Mouse (Mus musculus) liver, embryonic 16.5 days (tissue): Measurements from ENCODE around the gene Mast3. TPM values are rescaled to one million over a fixed set of nuclear protein-coding genes. Genes with fewer than 3 reads are reported as not detected.
A peak's percentile ranks its signal among the peaks of the same experiment; 100 is the strongest.

Source experiments
- ATAC-seq: fragments of 200-750 bp; cut with Nextera tagmentation; 2 replicates; pipeline ENCODE4 v1.8.0; 2017; ENCODE audit warnings: low read depth, mild to moderate bottlenecking, moderate number of reproducible peaks, moderate library complexity
- H3K27ac ChIP-seq: fragments of 300-500 bp; sonication (generic); 2 replicates; pipeline ENCODE4 v1.5.1; 2014; ENCODE audit warnings: mild to moderate bottlenecking, low read length
- H3K27me3 ChIP-seq: fragments of 300-500 bp; sonication (generic); 2 replicates; pipeline ENCODE4 v1.6.1; 2014; ENCODE audit warnings: low read depth, low read length, mixed read lengths; ENCODE audit not compliant: control insufficient read depth, insufficient read depth
- H3K36me3 ChIP-seq: fragments of 300-500 bp; sonication (generic); 2 replicates; pipeline ENCODE4 v1.6.1; 2014; ENCODE audit warnings: mild to moderate bottlenecking; ENCODE audit not compliant: control insufficient read depth, insufficient read depth
- H3K4me1 ChIP-seq: fragments of 300-500 bp; sonication (generic); 2 replicates; pipeline ENCODE4 v1.6.1; 2014; ENCODE audit warnings: low read depth, low read length, mixed read lengths; ENCODE audit not compliant: control insufficient read depth
- H3K4me2 ChIP-seq: fragments of 300-500 bp; sonication (generic); 2 replicates; pipeline ENCODE4 v1.6.1; 2014; ENCODE audit warnings: low read depth, low read length, mixed read lengths
- H3K4me3 ChIP-seq: fragments of 300-500 bp; sonication (generic); 2 replicates; pipeline ENCODE4 v1.5.1; 2014; ENCODE audit warnings: low read depth, mild to moderate bottlenecking, low read length
- H3K9ac ChIP-seq: fragments of 300-500 bp; sonication (generic); 2 replicates; pipeline ENCODE4 v1.6.1; 2014; ENCODE audit warnings: low read depth, low read length
- H3K9me3 ChIP-seq: fragments of 300-500 bp; sonication (generic); replicated peaks from 2 replicates; pipeline ENCODE4 v1.6.1; 2016; ENCODE audit warnings: low read length; ENCODE audit not compliant: control insufficient read depth
- WGBS: fragments of 180-500 bp; shearing (Covaris S2); extraction: QIAGEN DNeasy Blood & Tissue Kit; methylation state at CpG from one replicate; pipeline ENCODE4 v1.1.7; 2014; ENCODE audit not compliant: insufficient replicate concordance; 5-methylcytosine and 5-hydroxymethylcytosine counted together
- polyA plus RNA-seq: library from polyadenylated mRNA; unstranded; fragments of >200 nt; fragmentation: Nextera tagmentation; extraction: Ambion mirVana; gene quantifications from 2 replicates; pipeline ENCODE4 v1.2.1, GENCODE M21; 2015

The Mast3 gene
- polyA plus RNA-seq, 1 experiment from 2014 or later, result 9.0 TPM

- H3K9ac ChIP-seq, result peak overlapping the region; percentile 81
- H3K4me3 ChIP-seq, result peak overlapping the region; percentile 74
- peak; percentile 49 for ATAC-seq
- peaks cover 52% of the 10 kb centered on the region for H3K4me1 ChIP-seq
- H3K27me3 ChIP-seq, result peaks cover 3% of the 10 kb centered on the region
- H3K36me3 ChIP-seq, result peaks cover 9% of the 10 kb centered on the region
- 1% methylated on average over 58 of the region's 58 CpGs for WGBS
- peak overlapping the region; percentile 49 for H3K27ac ChIP-seq
- no peaks in the 10 kb centered on the region for H3K9me3 ChIP-seq
- H3K4me2 ChIP-seq, result peak overlapping the region; percentile 85
Measured at GRCm38 (mm10) chr8:70791975-70792691, 12.7 kb downstream of the Mast3 start.

GRCm38 (mm10) chr8:70791294-70791701 lies 13.6 kb downstream of the Mast3 start:
- Histone ChIP-seq H3K9me3 (no peaks in the 10 kb centered on the region), H3K4me3 (peak overlapping the region; percentile 74), H3K4me1 (peaks cover 44% of the 10 kb centered on the region), H3K27me3 (peaks cover 3% of the 10 kb centered on the region), H3K9ac (peak overlapping the region; percentile 81), H3K4me2 (peak overlapping the region; percentile 85), H3K27ac (peak overlapping the region; percentile 49), H3K36me3 (peaks cover 13% of the 10 kb centered on the region)
- 10% methylated on average over 7 of the region's 7 CpGs for WGBS
- ATAC-seq, result no peak

- Histone ChIP-seq H3K4me1 (peaks cover 46% of the 10 kb centered on the region), H3K27me3 (peaks cover 3% of the 10 kb centered on the region), H3K4me3 (peak overlapping the region; percentile 74), H3K36me3 (peaks cover 17% of the 10 kb centered on the region), H3K4me2 (peak overlapping the region; percentile 85), H3K9ac (peak overlapping the region; percentile 81), H3K9me3 (no peaks in the 10 kb centered on the region), H3K27ac (no peak overlapping the region)
- WGBS, result 50% methylated on average over 8 of the region's 8 CpGs
- ATAC-seq, result no peak
Measured at GRCm38 (mm10) chr8:70790846-70791245, 14.0 kb downstream of the Mast3 start.

GRCm38 (mm10) chr8:70789046-70789445 lies 15.8 kb downstream of the Mast3 start:
- H3K27me3 ChIP-seq, result no peaks in the 10 kb centered on the region
- H3K27ac ChIP-seq, result no peak overlapping the region
- no peak for ATAC-seq
- H3K4me2 ChIP-seq, result no peak overlapping the region
- peaks cover 48% of the 10 kb centered on the region for H3K4me1 ChIP-seq
- H3K9me3 ChIP-seq, result no peaks in the 10 kb centered on the region
- H3K4me3 ChIP-seq, result no peak overlapping the region
- H3K36me3 ChIP-seq, result peaks cover 23% of the 10 kb centered on the region
- 82% methylated on average over 10 of the region's 10 CpGs for WGBS
- no peak overlapping the region for H3K9ac ChIP-seq

GRCm38 (mm10) chr8:70787941-70788667 lies 16.8 kb downstream of the Mast3 start:
- Histone ChIP-seq H3K27ac (no peak overlapping the region), H3K9me3 (no peaks in the 10 kb centered on the region), H3K4me3 (no peak overlapping the region), H3K36me3 (peaks cover 29% of the 10 kb centered on the region), H3K27me3 (no peaks in the 10 kb centered on the region), H3K4me1 (peaks cover 44% of the 10 kb centered on the region), H3K9ac (no peak overlapping the region), H3K4me2 (no peak overlapping the region)
- 58% methylated on average over 30 of the region's 30 CpGs for WGBS
- ATAC-seq, result no peak

DNA sequence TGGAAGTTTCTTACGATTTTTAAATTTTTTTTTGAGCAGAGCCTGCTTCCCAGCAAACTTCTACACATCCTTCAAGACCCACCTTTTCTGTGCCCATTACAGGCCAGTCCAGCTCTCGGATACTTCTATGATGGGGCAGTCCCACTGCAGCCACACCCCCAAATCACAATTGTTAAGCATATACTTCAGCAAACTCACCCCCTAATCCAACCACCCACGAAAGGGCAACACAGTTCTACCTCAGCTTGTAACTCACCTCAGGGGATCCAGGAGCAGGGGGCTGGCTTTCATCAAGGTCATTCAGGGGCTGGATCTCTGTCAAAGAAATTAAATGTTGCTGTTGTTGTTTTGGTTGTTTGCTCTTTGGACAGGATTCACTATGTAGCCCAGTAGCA lies 17.8 kb downstream of the Mast3 start:
- Histone ChIP-seq H3K4me1 (peaks cover 33% of the 10 kb centered on the region), H3K27me3 (no peaks in the 10 kb centered on the region), H3K9me3 (no peaks in the 10 kb centered on the region), H3K4me3 (no peak overlapping the region), H3K27ac (no peak overlapping the region), H3K4me2 (no peak overlapping the region), H3K36me3 (peaks cover 31% of the 10 kb centered on the region), H3K9ac (no peak overlapping the region)
- WGBS, result 78% methylated on average over 3 of the region's 3 CpGs
- ATAC-seq, result no peak

DNA sequence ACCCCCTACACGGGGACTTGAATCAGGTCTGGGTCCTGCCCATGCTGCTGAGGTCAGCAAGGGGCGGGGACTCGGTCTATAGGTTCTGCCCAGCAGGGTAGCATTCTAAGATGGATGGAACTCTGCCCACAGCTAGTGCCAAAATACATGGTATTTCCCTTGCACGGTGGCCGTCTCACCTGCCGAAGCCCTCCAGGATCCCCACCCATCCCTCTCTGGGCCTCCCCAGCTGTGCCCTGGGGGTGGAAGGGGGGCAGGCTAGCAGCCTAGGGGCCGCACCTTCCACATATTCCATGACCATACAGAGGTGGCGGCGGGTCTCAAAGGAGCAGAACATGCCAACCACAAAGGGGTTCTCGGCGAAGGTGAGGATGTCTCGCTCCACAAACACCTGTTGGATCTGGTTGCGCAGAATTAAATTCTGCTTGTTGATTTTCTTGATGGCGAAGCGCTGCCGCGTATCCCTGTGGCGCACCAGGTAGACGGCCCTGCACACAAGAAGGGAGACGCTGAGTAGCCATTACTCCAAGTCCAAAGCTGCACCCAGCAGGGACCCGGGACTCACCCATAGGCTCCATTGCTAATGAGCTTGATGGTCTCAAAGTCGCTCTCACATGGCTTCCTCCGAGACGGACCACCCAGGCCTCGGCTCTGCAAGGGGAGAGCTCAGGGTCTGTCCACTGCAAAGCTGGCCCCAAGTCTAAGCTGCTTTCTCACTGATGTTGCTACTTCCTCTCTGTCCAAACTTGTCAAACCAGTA lies 18.4 kb downstream of the Mast3 start:
- no peak for ATAC-seq
- H3K4me2 ChIP-seq, result no peak overlapping the region
- H3K4me1 ChIP-seq, result peaks cover 28% of the 10 kb centered on the region

GRCm38 (mm10) chr8:70780093-70780492 lies 24.8 kb downstream of the Mast3 start:
- Histone ChIP-seq H3K27me3 (no peaks in the 10 kb centered on the region), H3K4me2 (no peak overlapping the region), H3K9me3 (no peaks in the 10 kb centered on the region), H3K4me1 (peaks cover 26% of the 10 kb centered on the region), H3K36me3 (peaks cover 26% of the 10 kb centered on the region), H3K27ac (no peak overlapping the region), H3K9ac (no peak overlapping the region), H3K4me3 (no peak overlapping the region)
- no peak for ATAC-seq
- WGBS, result 58% methylated on average over 11 of the region's 11 CpGs

More for the DNA sequence above, 18.4 kb downstream of the Mast3 start:
- Histone ChIP-seq H3K27ac (no peak overlapping the region), H3K27me3 (no peaks in the 10 kb centered on the region), H3K9me3 (no peaks in the 10 kb centered on the region), H3K4me3 (no peak overlapping the region), H3K36me3 (peaks cover 35% of the 10 kb centered on the region), H3K9ac (no peak overlapping the region)
- 85% methylated on average over 25 of the region's 25 CpGs for WGBS
